Mouse (Mus musculus): ENCODE results near the gene Rbfox3. TPM values are rescaled to one million over a fixed set of nuclear protein-coding genes. Genes with fewer than 3 reads are reported as not detected.

Rbfox3 gene
- total and polyA plus RNA-seq, 2 experiments from 2014 or later, result 52.6 to 76.8 TPM

GRCm38 (mm10) chr11:118528761-118529160, 382.6 kb downstream of the Rbfox3 start:
- ATAC-seq, result no peak
- 76% methylated on average over 9 of the region's 9 CpGs for WGBS
- no peaks in the 10 kb centered on the region for H3K27me3 ChIP-seq (ENCODE audit: insufficient read depth, low read length)

DNA sequence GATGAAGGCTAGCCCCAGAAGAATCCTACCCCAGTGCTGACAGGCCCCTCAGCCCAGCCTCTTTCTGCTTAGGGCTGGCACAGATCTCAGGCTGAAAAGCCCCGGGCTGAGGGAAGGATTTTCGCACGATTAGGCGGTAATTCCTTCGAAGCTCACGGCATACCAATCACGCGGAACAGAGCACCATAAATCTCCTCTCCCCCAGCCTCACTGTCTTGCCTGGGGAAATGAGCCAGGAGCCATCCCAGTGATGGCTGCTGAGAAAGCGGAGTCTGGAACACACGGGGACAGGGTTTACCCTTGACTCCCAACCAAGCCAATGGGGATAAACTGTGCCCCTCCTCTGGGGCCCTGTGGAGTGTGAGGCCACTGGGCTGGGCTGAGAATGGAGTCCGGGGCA, 386.3 kb downstream of the Rbfox3 start:
- peaks cover 19% of the 10 kb centered on the region; the same call in 1 of the 2 replicates for H3K4me1 ChIP-seq (ENCODE audit: insufficient read depth, low read length)
- H3K4me2 ChIP-seq (ENCODE audit: low read depth, low read length), result no peak overlapping the region
- no peaks in the 10 kb centered on the region for H3K9me3 ChIP-seq (ENCODE audit: low read length)
- no peak for TF ChIP-seq CTCF (IDR thresholded peaks at IDR 0.05; ENCODE audit: low read depth)
- H3K9ac ChIP-seq (replicated peaks; ENCODE audit: low read length), result no peak overlapping the region
- ATAC-seq (peak; percentile 24; the same call in 1 of the 2 replicates), DNase-seq (ENCODE audit: low spot score) (peak; percentile 50)
- no peaks in the 10 kb centered on the region for H3K27me3 ChIP-seq (ENCODE audit: insufficient read depth, low read length)
- peak overlapping the region; percentile 62; the same call in 1 of the 2 replicates for H3K27ac ChIP-seq
- 24% methylated on average over 11 of the region's 11 CpGs for WGBS
- H3K36me3 ChIP-seq (ENCODE audit: insufficient read depth, low read length), result no peaks in the 10 kb centered on the region
- no peak overlapping the region for H3K4me3 ChIP-seq (ENCODE audit: low read length)

More at GRCm38 (mm10) chr11:118528761-118529160, 382.6 kb downstream of the Rbfox3 start:
- Histone ChIP-seq H3K9ac (replicated peaks; ENCODE audit: low read length) (no peak overlapping the region), H3K4me2 (ENCODE audit: low read depth, low read length) (no peak overlapping the region), H3K4me3 (ENCODE audit: low read length) (no peak overlapping the region), H3K4me1 (ENCODE audit: insufficient read depth, low read length) (peaks cover 19% of the 10 kb centered on the region; the same call in 1 of the 2 replicates), H3K36me3 (ENCODE audit: insufficient read depth, low read length) (no peaks in the 10 kb centered on the region), H3K9me3 (ENCODE audit: low read length) (no peaks in the 10 kb centered on the region), H3K27ac (no peak overlapping the region)
- DNase-seq (ENCODE audit: low spot score), result no peak
- no peak for TF ChIP-seq CTCF (IDR thresholded peaks at IDR 0.05; ENCODE audit: low read depth)

DNA sequence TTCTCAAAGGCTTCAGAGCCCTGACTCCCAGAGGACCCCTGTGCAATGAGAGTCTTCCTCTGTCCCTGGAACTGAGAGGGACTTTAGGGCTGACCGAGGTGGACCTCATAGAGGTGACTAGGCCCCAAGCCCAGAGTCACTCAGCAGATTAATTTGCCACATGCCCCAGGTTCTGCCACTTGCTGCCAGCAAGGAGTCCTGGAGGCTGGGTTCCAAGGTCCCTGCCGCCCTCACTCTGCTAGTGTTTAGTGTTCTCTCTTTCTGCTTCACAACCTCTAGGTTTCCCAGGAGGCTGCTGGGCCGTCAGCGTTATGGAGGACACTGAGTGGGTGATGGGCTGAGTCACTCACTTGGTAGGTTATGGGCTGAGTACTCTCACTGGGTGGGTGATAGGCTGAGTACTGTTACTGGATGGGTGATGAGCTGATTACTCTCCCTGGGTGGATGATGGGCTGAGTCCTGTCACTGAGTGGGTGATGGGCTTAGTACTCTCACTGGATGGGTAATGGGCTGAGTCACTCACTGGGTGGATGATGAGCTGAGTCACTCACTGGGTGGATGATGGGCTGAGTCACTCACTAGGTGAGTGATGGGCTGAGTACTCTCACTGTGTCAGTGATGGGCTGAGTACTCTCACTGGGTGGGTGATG, 387.8 kb downstream of the Rbfox3 start:
- no peaks in the 10 kb centered on the region for H3K9me3 ChIP-seq (ENCODE audit: low read length)
- TF ChIP-seq CTCF (IDR thresholded peaks at IDR 0.05; ENCODE audit: low read depth), result no peak
- no peak overlapping the region for H3K4me3 ChIP-seq (ENCODE audit: low read length)
- DNase-seq (ENCODE audit: low spot score) (no peak), ATAC-seq (no peak)
- H3K4me2 ChIP-seq (ENCODE audit: low read depth, low read length), result no peak overlapping the region
- H3K4me1 ChIP-seq (ENCODE audit: insufficient read depth, low read length), result peaks cover 13% of the 10 kb centered on the region; the same call in 1 of the 2 replicates
- H3K9ac ChIP-seq (replicated peaks; ENCODE audit: low read length), result no peak overlapping the region
- WGBS, result 69% methylated on average over 4 of the region's 4 CpGs
- no peaks in the 10 kb centered on the region for H3K36me3 ChIP-seq (ENCODE audit: insufficient read depth, low read length)
- H3K27me3 ChIP-seq (ENCODE audit: insufficient read depth, low read length), result no peaks in the 10 kb centered on the region
- H3K27ac ChIP-seq, result no peak overlapping the region

GRCm38 (mm10) chr11:118520932-118521331, 390.5 kb downstream of the Rbfox3 start:
- WGBS, result 57% methylated on average over 2 of the region's 2 CpGs
- no peak for TF ChIP-seq CTCF (IDR thresholded peaks at IDR 0.05; ENCODE audit: low read depth)
- peaks cover 13% of the 10 kb centered on the region for H3K4me1 ChIP-seq (ENCODE audit: insufficient read depth, low read length)

GRCm38 (mm10) chr11:118520251-118520650, 391.1 kb downstream of the Rbfox3 start:
- ATAC-seq (no peak), DNase-seq (ENCODE audit: low spot score) (no peak)
- Histone ChIP-seq H3K4me3 (ENCODE audit: low read length) (no peak overlapping the region), H3K36me3 (ENCODE audit: insufficient read depth, low read length) (no peaks in the 10 kb centered on the region), H3K4me2 (ENCODE audit: low read depth, low read length) (no peak overlapping the region), H3K27ac (no peak overlapping the region), H3K9me3 (ENCODE audit: low read length) (no peaks in the 10 kb centered on the region), H3K4me1 (ENCODE audit: insufficient read depth, low read length) (peaks cover 9% of the 10 kb centered on the region), H3K9ac (replicated peaks; ENCODE audit: low read length) (no peak overlapping the region), H3K27me3 (ENCODE audit: insufficient read depth, low read length) (no peaks in the 10 kb centered on the region)
- WGBS, result 59% methylated on average over 5 of the region's 5 CpGs
- peak; percentile 32 for TF ChIP-seq CTCF (IDR thresholded peaks at IDR 0.05; ENCODE audit: low read depth)

More at GRCm38 (mm10) chr11:118520932-118521331, 390.5 kb downstream of the Rbfox3 start:
- H3K9ac ChIP-seq (replicated peaks; ENCODE audit: low read length), result no peak overlapping the region
- no peak overlapping the region for H3K4me2 ChIP-seq (ENCODE audit: low read depth, low read length)
- no peaks in the 10 kb centered on the region for H3K9me3 ChIP-seq (ENCODE audit: low read length)
- DNase-seq (ENCODE audit: low spot score), result no peak
- no peak overlapping the region for H3K27ac ChIP-seq
- H3K4me3 ChIP-seq (ENCODE audit: low read length), result no peak overlapping the region
- H3K36me3 ChIP-seq (ENCODE audit: insufficient read depth, low read length), result no peaks in the 10 kb centered on the region
- no peak for ATAC-seq
- no peaks in the 10 kb centered on the region for H3K27me3 ChIP-seq (ENCODE audit: insufficient read depth, low read length)

- no peaks in the 10 kb centered on the region for H3K36me3 ChIP-seq (ENCODE audit: insufficient read depth, low read length)
- no peak overlapping the region for H3K4me3 ChIP-seq (ENCODE audit: low read length)
- DNase-seq (ENCODE audit: low spot score) (no peak), ATAC-seq (no peak)
- WGBS, result 67% methylated on average over 7 of the region's 7 CpGs
- H3K4me2 ChIP-seq (ENCODE audit: low read depth, low read length), result no peak overlapping the region
- H3K4me1 ChIP-seq (ENCODE audit: insufficient read depth, low read length), result no peaks in the 10 kb centered on the region; the same call in 1 of the 2 replicates
- H3K27me3 ChIP-seq (ENCODE audit: insufficient read depth, low read length), result no peaks in the 10 kb centered on the region
- H3K27ac ChIP-seq, result no peak overlapping the region
- H3K9ac ChIP-seq (replicated peaks; ENCODE audit: low read length), result no peak overlapping the region
- no peaks in the 10 kb centered on the region for H3K9me3 ChIP-seq (ENCODE audit: low read length)
- no peak for TF ChIP-seq CTCF (IDR thresholded peaks at IDR 0.05; ENCODE audit: low read depth)
Observed at GRCm38 (mm10) chr11:118518743-118519142, 392.7 kb downstream of the Rbfox3 start.

GRCm38 (mm10) chr11:118517924-118518323, 393.5 kb downstream of the Rbfox3 start:
- TF ChIP-seq CTCF (IDR thresholded peaks at IDR 0.05; ENCODE audit: low read depth), result no peak

More at GRCm38 (mm10) chr11:118517924-118518323, 393.5 kb downstream of the Rbfox3 start:
- no peak overlapping the region for H3K4me3 ChIP-seq (ENCODE audit: low read length)
- no peak overlapping the region for H3K9ac ChIP-seq (replicated peaks; ENCODE audit: low read length)
- no peak for ATAC-seq
- H3K36me3 ChIP-seq (ENCODE audit: insufficient read depth, low read length), result no peaks in the 10 kb centered on the region
- WGBS, result 80% methylated on average over 7 of the region's 7 CpGs
- H3K4me1 ChIP-seq (ENCODE audit: insufficient read depth, low read length), result no peaks in the 10 kb centered on the region; the same call in 1 of the 2 replicates
- H3K27me3 ChIP-seq (ENCODE audit: insufficient read depth, low read length), result no peaks in the 10 kb centered on the region
- H3K27ac ChIP-seq, result no peak overlapping the region
- H3K9me3 ChIP-seq (ENCODE audit: low read length), result no peaks in the 10 kb centered on the region
- no peak for DNase-seq (ENCODE audit: low spot score)
- H3K4me2 ChIP-seq (ENCODE audit: low read depth, low read length), result no peak overlapping the region

All from hindbrain, postnatal 0 days (tissue).